ENCODE assay signal across 23 mouse cellular contexts in the genomic region with DNA sequence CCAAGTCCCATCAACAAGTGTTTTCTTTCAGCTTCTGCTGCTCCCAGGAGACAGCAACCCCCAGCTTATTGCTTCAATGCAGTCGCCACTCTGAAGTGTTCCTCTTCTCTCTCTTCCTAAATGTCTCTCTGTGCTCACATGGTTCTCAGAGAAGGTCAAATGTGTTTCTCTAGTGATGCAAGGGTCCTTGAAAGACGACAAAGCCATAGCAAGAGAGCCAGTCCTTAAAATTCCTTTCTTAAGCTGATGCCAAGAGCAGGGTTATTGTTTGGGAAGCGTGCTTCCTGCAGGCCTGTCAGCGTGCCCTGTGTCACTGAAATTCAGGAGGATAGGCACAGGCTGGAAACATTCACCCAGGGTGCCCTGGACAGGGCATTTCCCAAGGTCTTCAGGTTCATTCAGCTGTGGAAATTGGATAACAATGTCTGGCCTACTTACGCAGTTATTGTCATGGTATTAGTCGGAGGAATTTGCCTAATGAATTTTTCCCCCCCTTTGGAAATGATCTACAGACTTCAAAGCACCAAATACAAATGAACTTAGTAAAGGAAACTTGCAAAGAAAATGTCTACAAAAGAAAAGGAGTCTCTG. TPM values are rescaled to one million over a fixed set of nuclear protein-coding genes. Genes with fewer than 3 reads are reported as not detected.
DNase-seq lines count a peak whose midpoint lies in the region; ATAC-seq and TF ChIP-seq lines count a peak whose summit lies in the region.
"Had no signal": no experiment of that assay in that cellular context is flagged by ENCODE, and none has a peak within 500 bp of the region (broad histone marks: within the 10 kb centered on the region; RNA-seq: fewer than 3 reads in every experiment).

No protein-coding gene starts in this region.

- H3K4me2 ChIP-seq in embryonic facial prominence, embryonic 14.5 days (ENCODE audit: low read depth, low read length): no peak overlapping the region
- H3K4me2 ChIP-seq in lung, embryonic 16.5 days (ENCODE audit: low read depth, low read length): no peak overlapping the region
- H3K4me2 ChIP-seq: forebrain, embryonic 13.5 days; neural tube, embryonic 12.5 days had no signal

- DNase-seq in embryonic facial prominence, embryonic 14.5 days (ENCODE audit: low spot score): peak; percentile 35
- DNase-seq in embryonic facial prominence, embryonic 10.5 days (ENCODE audit: low spot score): no peak
- DNase-seq in lung, adult 2 months: no peak
- DNase-seq in Patski (ENCODE audit: low read depth, low spot score): peak; percentile 66
- DNase-seq in thymus, adult 2 months: no peak
- DNase-seq in ovary, postnatal 14 days (ENCODE audit: low spot score): no peak
- DNase-seq: B cell, adult 2 months; cerebellum, adult 11 months; cerebellum, postnatal 14 days; gastrocnemius, postnatal 10 days; heart, adult 2 months; heart, postnatal 36 days; kidney, adult 11 months; kidney, postnatal 14 days; liver, postnatal 0 days; right cerebral cortex, postnatal 14 days; spleen, adult 18-20 months; thymus, postnatal 4 days had no signal

- POLR2A ChIA-PET in Patski (lab: Charles Lee): no interaction called here

- no peak for TF ChIP-seq POLR2A in lung, adult 2 months (IDR thresholded peaks at IDR 0.05; ENCODE audit: borderline replicate concordance, extremely low read depth, low read depth, low read length)
- TF ChIP-seq POLR2A in cortical plate, adult 2 months (IDR thresholded peaks at IDR 0.05; ENCODE audit: extremely low read depth, insufficient read depth, low read length): no peak
- TF ChIP-seq POLR2A in thymus, adult 2 months (IDR thresholded peaks at IDR 0.05; ENCODE audit: control insufficient read depth, extremely low read depth, insufficient read depth, low read length, poor library complexity): no peak

- no peak overlapping the region for H3K27ac ChIP-seq in embryonic facial prominence, embryonic 14.5 days (replicated peaks; ENCODE audit: low read depth, low read length)
- no peak overlapping the region for H3K27ac ChIP-seq in embryonic facial prominence, embryonic 10.5 days (replicated peaks)
- H3K27ac ChIP-seq in lung, embryonic 16.5 days (ENCODE audit: low read length): no peak overlapping the region
- H3K27ac ChIP-seq in cortical plate, adult 2 months (ENCODE audit: insufficient read depth, low read length): 0 out of 2 replicates have a peak overlapping the region, but pooled peaks have one; percentile 65
- H3K27ac ChIP-seq in thymus, adult 2 months (ENCODE audit: control insufficient read depth, insufficient read depth, low read length): no peak overlapping the region
- H3K27ac ChIP-seq: forebrain, embryonic 13.5 days; heart, adult 2 months; limb, embryonic 10.5 days; neural tube, embryonic 12.5 days had no signal

- 0 out of 2 replicates have a peak, but pooled peaks cover 2% of the 10 kb centered on the region for H3K27me3 ChIP-seq in embryonic facial prominence, embryonic 14.5 days (replicated peaks; ENCODE audit: control insufficient read depth, insufficient read depth, low read length)
- peaks cover 22% of the 10 kb centered on the region; the same call in 1 of the 2 replicates for H3K27me3 ChIP-seq in embryonic facial prominence, embryonic 10.5 days (replicated peaks; ENCODE audit: low read depth, poor library complexity, severe bottlenecking)
- no peaks in the 10 kb centered on the region for H3K27me3 ChIP-seq in lung, embryonic 16.5 days (ENCODE audit: control insufficient read depth, insufficient read depth, low read depth, low read length)
- no peaks in the 10 kb centered on the region for H3K27me3 ChIP-seq in Patski
- no peaks in the 10 kb centered on the region for H3K27me3 ChIP-seq in thymus, adult 2 months (ENCODE audit: control insufficient read depth, insufficient read depth, low read length)
- H3K27me3 ChIP-seq: neural tube, embryonic 12.5 days had no signal

- TF ChIP-seq CTCF in lung, adult 2 months (IDR thresholded peaks at IDR 0.05; ENCODE audit: insufficient read depth, low read length): no peak
- TF ChIP-seq CTCF in Patski (IDR thresholded peaks at IDR 0.05): no peak
- no peak for TF ChIP-seq CTCF in cortical plate, adult 2 months (IDR thresholded peaks at IDR 0.05; ENCODE audit: extremely low read depth, insufficient read depth, low read length)
- TF ChIP-seq CTCF in thymus, adult 2 months (IDR thresholded peaks at IDR 0.05; ENCODE audit: borderline replicate concordance, control insufficient read depth, extremely low read depth, insufficient read depth, low read length, poor library complexity): no peak

- no peaks in the 10 kb centered on the region for H3K4me1 ChIP-seq in embryonic facial prominence, embryonic 14.5 days (ENCODE audit: control insufficient read depth, insufficient read depth, low read length)
- H3K4me1 ChIP-seq in embryonic facial prominence, embryonic 10.5 days: peaks cover 10% of the 10 kb centered on the region
- peaks cover 5% of the 10 kb centered on the region for H3K4me1 ChIP-seq in lung, embryonic 16.5 days (replicated peaks; ENCODE audit: control insufficient read depth, insufficient read depth, low read length)
- no peaks in the 10 kb centered on the region; the same call in 1 of the 2 replicates for H3K4me1 ChIP-seq in lung, adult 2 months (ENCODE audit: control insufficient read depth, insufficient read depth, low read length)
- H3K4me1 ChIP-seq in cortical plate, adult 2 months (ENCODE audit: control insufficient read depth, insufficient read depth, low read length): peaks cover 6% of the 10 kb centered on the region
- no peaks in the 10 kb centered on the region for H3K4me1 ChIP-seq in thymus, adult 2 months (replicated peaks; ENCODE audit: control insufficient read depth, insufficient read depth, low read length)
- H3K4me1 ChIP-seq: limb, embryonic 10.5 days had no signal

- H3K9me3 ChIP-seq in embryonic facial prominence, embryonic 14.5 days (ENCODE audit: control insufficient read depth, low read length): no peaks in the 10 kb centered on the region
- no peaks in the 10 kb centered on the region for H3K9me3 ChIP-seq in embryonic facial prominence, embryonic 10.5 days
- no peaks in the 10 kb centered on the region for H3K9me3 ChIP-seq in lung, embryonic 16.5 days (ENCODE audit: control insufficient read depth, low read length)
- H3K9me3 ChIP-seq: forebrain, embryonic 13.5 days; limb, embryonic 10.5 days; neural tube, embryonic 12.5 days had no signal

- no peaks in the 10 kb centered on the region for H3K36me3 ChIP-seq in embryonic facial prominence, embryonic 14.5 days (ENCODE audit: control insufficient read depth, insufficient read depth, low read length)
- no peaks in the 10 kb centered on the region for H3K36me3 ChIP-seq in embryonic facial prominence, embryonic 10.5 days (replicated peaks)
- no peaks in the 10 kb centered on the region for H3K36me3 ChIP-seq in lung, embryonic 16.5 days (ENCODE audit: control insufficient read depth, insufficient read depth, low read length)
- H3K36me3 ChIP-seq in thymus, adult 2 months (ENCODE audit: control insufficient read depth, insufficient read depth, low read length): no peaks in the 10 kb centered on the region
- H3K36me3 ChIP-seq: limb, embryonic 10.5 days; neural tube, embryonic 12.5 days had no signal

- no peak overlapping the region for H3K4me3 ChIP-seq in embryonic facial prominence, embryonic 14.5 days (ENCODE audit: low read depth, low read length)
- H3K4me3 ChIP-seq in embryonic facial prominence, embryonic 10.5 days: no peak overlapping the region
- H3K4me3 ChIP-seq in lung, embryonic 16.5 days (ENCODE audit: low read length): no peak overlapping the region
- no peak overlapping the region for H3K4me3 ChIP-seq in lung, adult 2 months (replicated peaks; ENCODE audit: extremely low read depth, low read depth, low read length)
- no peak overlapping the region for H3K4me3 ChIP-seq in cortical plate, adult 2 months (ENCODE audit: insufficient read depth, low read length)
- H3K4me3 ChIP-seq in thymus, adult 2 months (ENCODE audit: control insufficient read depth, insufficient read depth, low read length): no peak overlapping the region
- H3K4me3 ChIP-seq: forebrain, embryonic 13.5 days; heart, adult 2 months; limb, embryonic 10.5 days; neural tube, embryonic 12.5 days had no signal

- CTCF ChIA-PET in Patski (lab: Charles Lee): interaction anchor here (1.2 kb wide), 1 partner anchor 93 kb away, joined by 5 read pairs; no protein-coding TSS in a partner anchor

- 48% methylated on average over 6 of the region's 6 CpGs for WGBS in embryonic facial prominence, embryonic 14.5 days
- 52% methylated on average over 6 of the region's 6 CpGs for WGBS in embryonic facial prominence, embryonic 10.5 days
- 43% methylated on average over 6 of the region's 6 CpGs for WGBS in lung, embryonic 16.5 days
- WGBS in lung, adult 2 months: 38% methylated on average over 6 of the region's 6 CpGs
- 88% methylated on average over 6 of the region's 6 CpGs for WGBS in thymus, adult 2 months

- ATAC-seq in embryonic facial prominence, embryonic 14.5 days (ENCODE audit: low read depth): peak; percentile 68; the same call in 1 of the 2 replicates
- ATAC-seq in lung, embryonic 16.5 days (ENCODE audit: low read depth): peak; percentile 36; the same call in 1 of the 2 replicates
- ATAC-seq in Patski: peak; percentile 71
- ATAC-seq: forebrain, embryonic 13.5 days; liver, postnatal 0 days had no signal

- in situ Hi-C loops in Patski (cut with MboI; ENCODE audit: low pct_unique_long_range_greater_than_20kb): no loop called here

- H3K9ac ChIP-seq in embryonic facial prominence, embryonic 14.5 days (ENCODE audit: low read depth, low read length): no peak overlapping the region
- no peak overlapping the region for H3K9ac ChIP-seq in lung, embryonic 16.5 days (ENCODE audit: low read length)
- H3K9ac ChIP-seq: forebrain, embryonic 13.5 days; liver, postnatal 0 days; neural tube, embryonic 12.5 days had no signal

RNA-seq across cellular contexts. Expression of a gene that starts 7.9 kb away (rescaled TPM):
- 25.1 and 27.3 TPM in 2 replicates for polyA plus RNA-seq in embryonic facial prominence, embryonic 14.5 days (2014; fragmentation: Nextera tagmentation; extraction: Ambion mirVana)
- polyA plus RNA-seq in embryonic facial prominence, embryonic 10.5 days (2016; fragmentation: Nextera tagmentation; extraction: Ambion mirVana): 17.0 and 17.9 TPM in 2 replicates
- polyA plus RNA-seq in lung, embryonic 16.5 days (2015; fragmentation: Nextera tagmentation; extraction: Ambion mirVana): 55.9 and 59.0 TPM in 2 replicates
- 14.7 and 23.9 TPM in 2 replicates for polyA plus RNA-seq in lung, adult 2 months (2012; rRNA removed)
- 62.4 TPM for polyA plus RNA-seq in Patski (2021)
- polyA plus RNA-seq in cortical plate, adult 2 months (2012; rRNA removed): 124 and 127 TPM in 2 replicates
- 1.1 and 1.6 TPM in 2 replicates for polyA plus RNA-seq in thymus, adult 2 months (2012; rRNA removed)

Comparison
In these comparisons a context has a peak if more than half of its experiments do, and no peak if none do; other contexts are left out.
1. DNase-seq: peak in embryonic facial prominence, embryonic 14.5 days (single experiment) and Patski (single experiment); none in embryonic facial prominence, embryonic 10.5 days (single experiment), lung, adult 2 months (single experiment), thymus, adult 2 months (single experiment) and ovary, postnatal 14 days (single experiment).
2. Peak in every context shown above with its lines, with median percentiles within 50 percentile points of each other: ATAC-seq.